Mouse (Mus musculus): ENCODE data around the gene Eef1b2.

- no peak for TF ChIP-seq EP300 (IDR thresholded peaks at IDR 0.05)
- no peak for TF ChIP-seq CTCF (IDR thresholded peaks at IDR 0.05)
These were observed 772 bp upstream of the Eef1b2 start for GRCm38 (mm10) chr1:63175853-63176252.
